Mouse (Mus musculus) hindbrain, postnatal 0 days (tissue): ENCODE results near the gene Znrd1as. TPM values are rescaled to one million over a fixed set of nuclear protein-coding genes. Genes with fewer than 3 reads are reported as not detected.

ENCODE experiments used
- ATAC-seq: fragments of 200-750 bp; cut with Nextera tagmentation; 2 replicates; pipeline ENCODE4 v1.8.0; 2017; ENCODE audit warnings: mild to moderate bottlenecking, moderate TSS enrichment, moderate library complexity
- DNase-seq: peaks from one replicate; pipeline ENCODE4 v3.0.0-alpha.2; 2015; ENCODE audit warnings: low spot score
- H3K27ac ChIP-seq: fragments of 300-500 bp; sonication (generic); 2 replicates; pipeline ENCODE4 v1.5.1; 2014; ENCODE audit warnings: mild to moderate bottlenecking
- H3K27me3 ChIP-seq: fragments of 300-500 bp; sonication (generic); 2 replicates; pipeline ENCODE4 v1.6.1; 2014; ENCODE audit warnings: low read length, mixed read lengths; ENCODE audit not compliant: insufficient read depth
- H3K36me3 ChIP-seq: fragments of 300-500 bp; sonication (generic); 2 replicates; pipeline ENCODE4 v1.6.1; 2014; ENCODE audit warnings: low read length, mixed read lengths; ENCODE audit not compliant: insufficient read depth
- H3K4me1 ChIP-seq: fragments of 300-500 bp; sonication (generic); 2 replicates; pipeline ENCODE4 v1.6.1; 2014; ENCODE audit warnings: antibody characterized with exemption, low read length, mixed read lengths; ENCODE audit not compliant: insufficient read depth
- H3K4me2 ChIP-seq: fragments of 300-500 bp; sonication (generic); 2 replicates; pipeline ENCODE4 v1.6.1; 2014; ENCODE audit warnings: low read depth, mild to moderate bottlenecking, low read length, moderate library complexity, mixed read lengths
- H3K4me3 ChIP-seq: fragments of 300-500 bp; sonication (generic); 2 replicates; pipeline ENCODE4 v1.5.1; 2014; ENCODE audit warnings: low read length
- H3K9ac ChIP-seq: fragments of 300-500 bp; sonication (generic); replicated peaks from 2 replicates; pipeline ENCODE4 v1.6.1; 2014; ENCODE audit warnings: mild to moderate bottlenecking, low read length, moderate library complexity, mixed read lengths
- H3K9me3 ChIP-seq: fragments of 300-500 bp; sonication (generic); 2 replicates; pipeline ENCODE4 v1.6.1; 2016; ENCODE audit warnings: low read length, mixed read lengths
- CTCF ChIP-seq: IDR thresholded peaks from 2 replicates; pipeline ENCODE4 v1.5.1; 2016; ENCODE audit warnings: antibody characterized with exemption, control low read depth, low read depth
- WGBS: fragments of 180-500 bp; shearing (Covaris S2); extraction: QIAGEN DNeasy Blood & Tissue Kit; methylation state at CpG from one replicate; pipeline ENCODE4 v1.1.7; 2014; 5-methylcytosine and 5-hydroxymethylcytosine counted together
- polyA plus RNA-seq: library from polyadenylated mRNA; unstranded; fragments of >200 nt; fragmentation: Nextera tagmentation; extraction: Ambion mirVana; gene quantifications from 2 replicates; pipeline ENCODE4 v1.2.1, GENCODE M21; 2015
- total RNA-seq: library from RNA; depleted of rRNA; stranded (reverse); fragments of >200 nt; gene quantifications from 2 replicates; pipeline ENCODE4 v1.2.3, GENCODE M21; 2014

Znrd1as gene
- total and polyA plus RNA-seq, 2 experiments from 2014 or later = 3.2 to 3.4 TPM

DNA sequence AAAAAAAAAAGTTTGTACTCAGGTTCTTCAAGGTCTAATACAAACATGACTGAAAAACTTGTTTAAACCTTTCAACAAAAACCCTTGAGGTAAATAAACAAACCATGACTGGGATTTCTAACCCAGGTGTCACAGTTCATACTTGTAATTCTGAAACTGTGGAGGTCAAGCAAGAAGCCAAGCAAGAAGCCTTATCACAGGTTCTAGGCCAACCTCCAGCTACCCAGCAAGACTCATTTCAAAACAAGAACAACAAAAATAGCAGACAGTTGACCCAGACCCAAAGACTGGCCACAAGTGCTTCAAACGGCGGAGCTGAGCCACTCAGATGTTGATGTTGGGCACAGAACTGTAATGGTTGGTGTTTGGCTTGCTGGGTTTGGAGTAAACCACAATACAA, 36.1 kb downstream of the Znrd1as start:
- no peak overlapping the region for H3K4me2 ChIP-seq
- DNase-seq (no peak), ATAC-seq (no peak)
- no peaks in the 10 kb centered on the region; the same call in 1 of the 2 replicates for H3K27me3 ChIP-seq
- no peaks in the 10 kb centered on the region for H3K4me1 ChIP-seq
- WGBS = 90% methylated on average over 2 of the region's 2 CpGs
- no peak overlapping the region for H3K27ac ChIP-seq
- no peaks in the 10 kb centered on the region for H3K9me3 ChIP-seq
- H3K36me3 ChIP-seq = no peaks in the 10 kb centered on the region
- H3K9ac ChIP-seq = no peak overlapping the region
- TF ChIP-seq CTCF = no peak
- no peak overlapping the region for H3K4me3 ChIP-seq

DNA sequence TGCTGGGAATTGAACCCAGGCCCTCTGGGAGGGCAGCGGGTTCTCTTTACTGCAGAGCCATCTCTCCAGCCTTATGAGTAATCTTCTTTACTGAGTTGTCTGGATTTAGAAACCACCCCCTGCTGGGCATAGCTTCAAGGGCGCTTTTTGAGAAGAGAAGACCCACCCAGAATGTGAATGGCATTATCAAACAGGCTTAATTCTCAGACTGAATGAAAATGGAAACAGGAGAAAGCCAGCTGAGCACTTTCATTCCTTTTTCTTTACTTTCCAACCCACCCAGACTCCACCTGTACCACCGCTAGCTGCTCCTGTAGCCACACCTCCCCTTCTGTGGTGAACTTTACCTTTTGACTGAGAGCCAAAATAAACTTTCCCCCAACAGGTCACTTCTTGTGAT, 37.1 kb downstream of the Znrd1as start:
- no peak for TF ChIP-seq CTCF
- ATAC-seq (no peak), DNase-seq (no peak)
- no peaks in the 10 kb centered on the region for H3K27me3 ChIP-seq
- H3K9me3 ChIP-seq = no peaks in the 10 kb centered on the region
- H3K9ac ChIP-seq = no peak overlapping the region
- no peak overlapping the region for H3K4me2 ChIP-seq
- H3K4me3 ChIP-seq = no peak overlapping the region
- WGBS = 55% methylated on average over 3 of the region's 3 CpGs
- no peak overlapping the region for H3K27ac ChIP-seq
- H3K4me1 ChIP-seq = no peaks in the 10 kb centered on the region
- H3K36me3 ChIP-seq = no peaks in the 10 kb centered on the region

DNA sequence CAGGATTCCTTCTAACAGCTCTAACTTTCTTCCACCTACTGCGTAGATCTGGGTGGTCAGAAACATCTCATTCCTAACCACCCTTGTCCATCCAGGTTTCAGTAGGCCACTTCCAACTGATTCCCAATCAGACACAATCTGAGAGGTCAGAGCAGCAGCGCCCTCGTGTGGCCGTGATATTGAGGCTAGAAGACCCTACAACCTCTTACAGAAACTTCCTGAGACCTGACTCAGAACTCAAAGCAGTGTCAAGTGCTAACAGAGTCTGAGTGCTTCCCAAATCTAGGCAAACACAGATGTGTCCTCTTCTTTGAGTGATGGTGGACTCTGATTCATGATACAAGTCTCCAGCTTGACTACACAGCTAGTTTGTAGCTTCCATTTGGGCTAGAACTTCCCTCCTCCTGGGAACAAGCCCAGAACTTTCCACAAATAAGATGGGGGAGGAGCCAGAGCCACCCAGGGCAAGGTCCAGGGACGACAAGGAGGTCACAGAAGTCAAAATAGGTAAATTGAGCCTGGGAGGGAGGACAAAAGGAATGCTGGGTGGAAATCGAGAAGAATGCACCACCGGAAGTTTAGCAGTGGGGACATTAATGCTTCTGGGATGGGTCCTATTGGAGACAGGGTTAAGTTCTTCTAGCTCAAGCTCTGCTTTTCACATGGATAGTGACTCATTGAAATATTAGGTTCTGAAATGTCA, 38.8 kb downstream of the Znrd1as start:
- Histone ChIP-seq H3K9ac (no peak overlapping the region), H3K4me3 (no peak overlapping the region), H3K36me3 (no peaks in the 10 kb centered on the region), H3K9me3 (no peaks in the 10 kb centered on the region), H3K27ac (no peak overlapping the region), H3K4me2 (no peak overlapping the region), H3K27me3 (no peaks in the 10 kb centered on the region), H3K4me1 (no peaks in the 10 kb centered on the region)
- peak; percentile 82 for TF ChIP-seq CTCF
- 28% methylated on average over 7 of the region's 7 CpGs for WGBS
- peak; percentile 86 for DNase-seq
- ATAC-seq = peak; percentile 73; the same call in 1 of the 2 replicates

DNA sequence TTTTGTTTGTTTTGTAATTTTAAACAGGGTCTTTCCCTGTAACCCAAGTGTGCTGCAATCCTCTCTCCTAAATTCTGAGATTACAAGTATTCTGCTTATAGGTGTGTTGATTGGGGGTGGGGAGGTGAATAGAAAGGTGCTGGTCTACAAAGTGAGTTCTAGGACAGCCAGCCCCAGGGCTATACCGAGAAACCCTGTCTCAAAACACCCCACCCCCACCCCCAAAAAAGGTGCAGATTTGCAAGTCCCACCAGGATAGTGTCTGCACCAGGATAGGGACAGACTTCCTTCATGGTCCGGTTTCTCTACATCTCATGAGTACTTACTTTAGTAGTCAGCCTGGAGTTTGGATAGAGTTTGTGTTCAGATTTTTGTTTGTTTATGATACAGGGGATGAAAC, 40.1 kb downstream of the Znrd1as start:
- no peak overlapping the region for H3K27ac ChIP-seq
- no peaks in the 10 kb centered on the region for H3K36me3 ChIP-seq
- H3K9ac ChIP-seq = no peak overlapping the region
- no peaks in the 10 kb centered on the region for H3K27me3 ChIP-seq
- H3K9me3 ChIP-seq = no peaks in the 10 kb centered on the region
- no peak overlapping the region for H3K4me3 ChIP-seq
- TF ChIP-seq CTCF = no peak
- WGBS = 83% methylated on average over 2 of the region's 2 CpGs
- ATAC-seq (no peak), DNase-seq (no peak)
- no peaks in the 10 kb centered on the region for H3K4me1 ChIP-seq
- H3K4me2 ChIP-seq = no peak overlapping the region

DNA sequence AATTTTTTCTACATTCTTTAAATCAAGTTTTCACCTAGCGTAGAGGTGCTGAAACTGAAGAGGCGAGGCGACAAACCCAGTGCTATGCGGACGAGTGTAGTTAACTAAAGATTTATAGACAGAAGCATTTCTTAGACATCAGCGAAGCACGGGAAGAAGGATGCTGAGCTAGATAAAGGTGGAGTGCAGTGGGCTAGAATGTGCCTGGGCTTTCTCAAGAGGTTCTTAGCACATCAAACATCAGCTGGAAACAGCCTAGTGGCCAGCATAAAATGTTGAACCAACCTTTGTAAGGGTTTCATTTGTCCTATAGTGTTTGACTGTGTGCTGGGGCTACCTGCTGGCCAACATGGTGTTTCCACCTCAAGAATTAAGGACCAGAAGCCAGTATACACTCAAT, 42.5 kb downstream of the Znrd1as start, which contains the start of gene Zfp57:
TSS of gene Zfp57 (plus strand) at position 301 of the 400 bp plus-strand sequence.
- Histone ChIP-seq H3K9me3 (no peaks in the 10 kb centered on the region), H3K4me1 (no peaks in the 10 kb centered on the region), H3K27me3 (no peaks in the 10 kb centered on the region), H3K4me2 (peak within 1 kb of the TSS; percentile 64), H3K9ac (no peak within 1 kb of the TSS), H3K4me3 (no peak within 1 kb of the TSS), H3K27ac (no peak within 1 kb of the TSS), H3K36me3 (no peaks in the 10 kb centered on the region)
- 95% methylated on average over 7 of the region's 7 CpGs for WGBS
- ATAC-seq (no peak), DNase-seq (no peak)
- TF ChIP-seq CTCF = no peak

DNA sequence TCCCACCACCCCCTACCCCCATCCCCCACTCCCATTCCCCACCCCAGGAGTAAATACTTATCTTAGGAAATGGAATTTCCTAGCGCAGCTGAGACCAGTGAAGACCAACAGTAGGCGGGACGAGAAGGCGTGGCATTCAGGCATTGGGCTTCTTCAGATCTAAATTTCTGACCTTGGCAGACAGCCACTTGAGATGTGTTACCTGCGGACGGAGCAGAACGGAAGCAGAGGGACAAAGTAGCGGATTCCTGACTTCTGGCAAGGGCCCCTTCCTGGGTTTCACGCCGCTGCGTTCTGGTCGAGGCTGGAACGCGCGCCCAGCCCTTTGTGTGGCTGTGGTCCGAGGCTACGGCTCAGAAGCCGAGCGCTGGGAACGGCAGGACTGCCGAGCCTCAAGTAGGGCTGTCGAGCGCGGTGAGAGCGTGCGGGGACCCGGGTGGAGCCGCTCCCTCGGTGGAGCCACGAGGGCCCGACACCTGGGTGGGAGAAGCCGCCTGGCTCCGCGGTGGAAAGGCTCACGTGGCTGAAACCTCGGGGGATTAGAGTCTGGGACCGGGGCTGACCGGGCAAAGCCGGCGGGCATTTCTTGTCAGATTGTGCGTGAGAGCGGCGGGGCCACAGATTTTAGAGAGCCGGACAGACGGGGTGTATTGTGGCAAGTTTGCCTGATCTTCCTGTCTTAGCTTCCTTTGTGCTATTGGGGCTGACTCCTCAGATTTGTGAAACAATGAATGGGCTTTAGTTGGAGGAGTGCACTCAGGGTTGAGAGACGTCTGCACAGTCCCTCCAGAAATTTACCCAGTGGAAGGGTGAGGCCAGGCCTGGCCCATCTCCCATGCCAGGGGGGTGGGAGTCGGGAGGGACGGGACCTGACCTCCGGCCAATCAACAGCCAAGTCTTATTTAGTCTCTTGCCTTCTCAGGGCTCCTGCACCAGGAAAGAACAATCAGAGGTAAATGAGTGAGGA, 44.3 kb downstream of the Znrd1as start:
- peak overlapping the region; percentile 58 for H3K4me3 ChIP-seq
- H3K36me3 ChIP-seq = no peaks in the 10 kb centered on the region
- WGBS = under 1% methylated on average over 49 of the region's 49 CpGs
- no peaks in the 10 kb centered on the region for H3K27me3 ChIP-seq
- H3K9ac ChIP-seq = peak overlapping the region; percentile 85
- peak overlapping the region; percentile 90 for H3K27ac ChIP-seq
- H3K4me2 ChIP-seq = peak overlapping the region; percentile 64
- no peaks in the 10 kb centered on the region for H3K9me3 ChIP-seq
- DNase-seq = peak; percentile 93
- H3K4me1 ChIP-seq = no peaks in the 10 kb centered on the region
- peak; percentile 91 for ATAC-seq
- no peak for TF ChIP-seq CTCF
